Mouse (Mus musculus): Measurements from ENCODE around the gene Rpl32.

The Rpl32 gene

DNA sequence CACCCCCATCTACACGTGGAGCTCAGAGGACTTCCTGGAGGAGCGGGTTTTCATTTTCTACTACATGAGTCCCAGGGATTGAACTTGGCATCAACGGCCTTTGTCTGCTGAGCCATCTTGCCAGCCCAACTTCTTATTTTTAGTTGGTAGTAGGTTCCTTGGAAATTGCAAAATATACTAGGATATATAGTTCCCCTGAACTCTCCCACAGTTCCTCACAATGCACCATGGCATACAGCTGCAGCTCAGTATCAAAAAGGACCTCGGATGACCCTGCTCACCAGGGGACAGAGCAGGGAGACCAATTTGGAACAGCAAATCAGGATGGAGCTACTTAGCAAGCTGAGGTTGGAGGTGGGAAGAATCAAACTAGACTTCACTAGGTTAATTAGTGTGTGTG, 6.5 kb upstream of the Rpl32 start:
- no peak for DNase-seq (ENCODE audit: low spot score in 2 of 2)

DNA sequence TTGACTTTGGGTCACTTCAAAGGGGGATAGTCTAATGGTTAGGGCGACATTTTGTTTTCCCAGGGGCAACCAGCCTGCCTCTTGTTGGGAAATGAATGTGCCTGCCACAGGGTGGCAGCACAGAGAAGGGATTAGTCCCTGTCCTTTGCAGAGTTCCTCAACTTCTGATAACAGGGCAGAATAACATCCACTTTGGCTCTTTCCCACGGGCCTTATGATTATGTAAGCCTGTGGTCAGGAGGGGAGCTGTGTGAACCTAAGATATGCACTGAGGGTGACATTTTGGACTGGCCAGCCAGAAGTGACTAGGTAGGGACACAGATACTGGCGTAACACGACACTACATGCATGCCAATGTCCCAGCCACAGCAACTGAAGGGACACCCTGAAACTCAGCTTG, 5.6 kb upstream of the Rpl32 start:
- peak in 1 of 2 experiments; percentile 44 for DNase-seq (ENCODE audit: low spot score in 2 of 2)

DNA sequence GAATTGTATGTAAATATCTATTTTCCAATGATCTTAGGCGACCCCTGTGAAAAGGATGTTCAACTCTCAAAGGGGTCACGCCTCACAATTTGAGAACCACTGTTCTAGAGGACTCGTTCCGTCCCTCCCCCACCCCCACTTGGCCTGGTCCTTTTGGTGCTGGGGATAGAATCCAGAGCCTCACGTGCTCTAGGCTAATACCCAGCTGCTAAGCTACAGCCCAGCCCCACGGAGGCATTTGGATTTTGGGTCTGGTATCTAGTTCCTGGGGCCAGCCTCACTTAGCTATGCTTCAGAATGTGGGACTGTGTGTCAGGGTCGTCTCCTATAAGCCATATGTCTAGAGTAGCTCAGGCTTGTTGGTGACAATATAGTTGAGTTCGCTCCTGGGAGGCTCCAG, 3.1 kb upstream of the Rpl32 start:
- no peak for DNase-seq (ENCODE audit: low spot score in 2 of 2)

DNA sequence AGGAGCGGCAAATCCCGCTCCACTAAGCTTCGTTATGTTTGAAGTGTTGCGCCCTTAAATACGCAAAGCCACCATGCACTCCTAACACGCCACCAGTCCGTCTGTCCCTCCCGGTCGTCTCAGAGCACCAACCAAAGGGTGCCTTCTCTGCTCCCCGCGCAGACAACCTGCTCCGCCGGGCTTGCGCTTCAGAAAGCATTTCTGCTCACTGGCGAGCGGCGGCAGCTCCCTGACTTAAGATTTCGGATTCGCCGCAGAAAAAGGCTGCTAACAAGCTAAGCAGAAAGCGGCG, 405 bp downstream of the Rpl32 start:
- DNase-seq (ENCODE audit: low spot score in 2 of 2) = no peak

DNA sequence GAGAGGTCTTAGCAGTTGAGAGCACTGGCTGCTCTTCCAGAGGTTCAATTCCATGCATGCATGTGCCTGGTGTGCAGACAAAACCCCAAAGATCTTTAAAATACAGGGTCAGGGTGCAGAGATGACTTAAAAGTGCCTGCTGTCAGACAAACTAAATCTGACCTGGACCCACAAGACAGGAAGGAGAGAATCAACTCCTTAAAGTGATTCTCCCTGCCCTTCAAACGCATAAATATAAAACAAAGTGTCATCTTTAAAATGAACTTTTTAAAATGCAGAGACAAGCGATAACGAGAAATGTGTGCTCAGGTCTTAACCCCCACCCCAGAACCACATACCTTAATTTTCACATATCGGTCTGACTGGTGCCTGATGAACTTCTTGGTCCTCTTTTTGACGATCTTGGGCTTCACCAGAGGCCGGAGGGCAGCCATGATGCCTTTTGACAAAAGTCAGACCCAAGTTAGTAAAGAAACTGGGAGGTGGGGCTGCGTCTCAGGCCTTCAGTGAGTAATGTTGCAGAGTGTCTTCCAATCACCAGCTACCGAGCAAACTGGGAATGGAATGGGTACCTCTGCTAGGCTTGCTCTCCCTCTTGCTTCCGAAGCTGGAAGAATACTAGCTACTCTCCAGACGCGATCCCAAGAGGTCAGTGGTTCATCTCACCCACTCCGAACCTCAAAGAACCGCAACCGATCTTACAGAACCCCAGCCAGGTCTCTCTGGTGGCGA, 917 bp downstream of the Rpl32 start:
- DNase-seq (ENCODE audit: low spot score in 2 of 2) = no peak

DNA sequence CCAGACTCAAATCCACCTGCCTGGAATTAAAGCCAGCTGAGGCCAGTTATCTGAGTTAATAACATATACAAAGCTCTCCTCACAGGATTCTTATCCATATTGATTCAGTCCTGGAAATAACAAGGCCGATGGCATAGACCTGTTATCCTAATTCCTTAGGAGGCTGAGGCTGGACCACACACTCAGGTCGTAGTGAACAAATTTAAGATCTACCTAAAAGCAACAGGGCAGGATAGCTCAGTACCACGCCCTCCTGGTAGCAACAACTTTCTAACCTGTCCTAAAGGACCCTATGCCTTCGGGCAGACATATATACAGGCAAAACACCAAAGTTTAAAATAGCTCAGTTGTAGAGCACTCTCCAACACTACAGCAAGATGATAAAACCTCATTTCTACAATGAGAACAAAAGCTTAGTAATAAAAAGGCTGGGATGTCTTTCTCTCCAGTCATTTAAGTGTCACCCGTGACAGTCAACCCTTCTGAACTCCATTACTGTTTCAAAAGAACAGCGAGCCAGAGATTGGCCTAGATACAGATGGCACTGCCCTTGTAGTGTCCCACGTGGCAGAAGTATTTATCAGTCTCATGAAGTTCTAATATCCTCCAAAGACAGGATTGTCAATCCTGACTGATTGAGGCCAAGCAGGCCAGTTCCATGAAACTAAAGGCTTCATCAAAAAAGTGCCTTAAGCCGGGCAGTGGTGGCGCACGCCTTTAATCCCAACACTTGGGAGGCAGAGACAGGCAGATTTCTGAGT, 3.9 kb downstream of the Rpl32 start:
- no peak for DNase-seq (ENCODE audit: low spot score in 2 of 2)

DNA sequence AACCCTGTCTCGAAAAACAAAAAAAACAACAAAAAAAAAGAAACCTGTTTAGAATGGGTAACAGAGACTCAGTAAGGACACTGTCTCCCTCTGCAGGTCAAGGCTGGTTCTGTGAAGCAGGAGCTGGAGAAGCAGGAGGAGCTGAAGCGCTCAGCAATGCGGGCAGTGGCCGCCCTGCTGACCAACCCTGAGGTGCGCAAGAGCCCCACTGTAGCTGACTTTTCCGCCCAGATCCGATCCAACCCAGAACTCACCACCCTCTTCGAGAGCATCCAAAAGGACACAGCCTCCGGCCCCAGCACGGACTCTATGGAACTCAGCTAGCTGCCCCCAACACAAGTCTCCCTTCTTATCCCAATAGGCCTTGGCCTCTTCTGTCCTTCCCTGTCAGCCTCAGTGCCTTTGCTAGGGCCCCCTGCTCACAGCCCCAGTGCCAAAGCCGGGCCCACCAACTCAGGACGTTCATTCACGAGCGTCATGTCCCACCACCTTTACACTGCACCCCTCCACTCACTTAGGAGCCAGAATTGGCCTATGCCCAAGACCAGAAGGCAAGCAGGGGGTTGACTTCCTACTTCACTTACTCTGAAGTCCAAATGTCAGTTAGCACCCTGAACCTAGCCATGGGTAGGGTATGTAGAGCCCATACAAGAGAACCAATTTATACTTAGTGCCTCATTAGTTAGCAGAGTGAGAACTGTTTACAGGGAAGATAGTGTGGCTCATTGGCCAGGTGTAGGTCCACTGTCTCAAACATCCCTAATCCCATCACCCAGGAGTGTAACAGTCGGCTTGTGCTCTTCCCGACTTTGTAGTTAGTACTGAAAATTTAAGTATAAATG, 4.8 kb downstream of the Rpl32 start:
- DNase-seq (ENCODE audit: low spot score in 2 of 2) = peak; percentile 55 to 73

DNA sequence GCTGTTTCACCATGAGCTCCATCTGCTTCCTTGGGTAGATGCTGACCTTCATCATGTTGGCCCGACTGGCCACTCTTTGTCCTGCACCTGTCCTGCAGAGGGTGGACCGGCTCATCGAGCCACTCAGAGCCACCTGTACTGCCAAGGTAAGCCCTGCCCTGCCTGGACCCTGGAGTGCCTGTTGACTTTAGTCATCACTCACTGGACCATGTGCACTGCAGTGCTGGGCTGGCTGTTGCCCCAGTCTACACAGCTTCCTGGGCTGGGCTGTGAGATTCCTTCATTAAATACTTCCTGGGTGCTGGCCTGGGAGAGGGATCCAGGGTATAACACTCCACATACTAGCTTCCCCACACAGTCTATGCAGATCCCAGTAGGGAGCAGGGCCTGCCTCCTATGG, 6.7 kb downstream of the Rpl32 start:
- DNase-seq (ENCODE audit: low spot score in 2 of 2) = no peak

DNA sequence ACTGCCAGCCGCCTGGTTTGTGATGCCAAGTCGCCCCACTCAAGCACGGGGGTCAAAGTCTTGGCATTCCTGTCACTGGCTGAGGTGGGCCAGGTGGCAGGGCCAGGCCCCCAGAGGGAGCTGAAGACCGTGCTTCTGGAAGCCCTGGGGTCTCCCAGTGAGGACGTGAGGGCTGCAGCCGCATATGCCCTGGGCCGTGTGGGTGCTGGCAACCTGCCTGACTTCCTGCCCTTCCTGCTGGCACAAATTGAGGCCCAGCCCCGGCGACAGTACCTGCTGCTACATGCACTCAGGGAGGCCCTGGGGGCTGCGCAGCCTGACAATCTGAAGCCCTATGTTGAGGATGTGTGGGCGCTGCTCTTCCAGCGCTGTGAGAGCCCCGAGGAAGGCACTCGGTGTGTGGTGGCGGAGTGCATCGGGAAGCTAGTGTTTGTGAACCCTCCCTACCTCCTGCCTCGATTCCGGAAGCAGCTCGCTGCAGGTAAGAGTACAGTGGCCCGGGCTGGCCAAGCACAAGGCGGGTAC, 15.8 kb downstream of the Rpl32 start:
- no peak for DNase-seq (ENCODE audit: low spot score in 2 of 2)

DNA sequence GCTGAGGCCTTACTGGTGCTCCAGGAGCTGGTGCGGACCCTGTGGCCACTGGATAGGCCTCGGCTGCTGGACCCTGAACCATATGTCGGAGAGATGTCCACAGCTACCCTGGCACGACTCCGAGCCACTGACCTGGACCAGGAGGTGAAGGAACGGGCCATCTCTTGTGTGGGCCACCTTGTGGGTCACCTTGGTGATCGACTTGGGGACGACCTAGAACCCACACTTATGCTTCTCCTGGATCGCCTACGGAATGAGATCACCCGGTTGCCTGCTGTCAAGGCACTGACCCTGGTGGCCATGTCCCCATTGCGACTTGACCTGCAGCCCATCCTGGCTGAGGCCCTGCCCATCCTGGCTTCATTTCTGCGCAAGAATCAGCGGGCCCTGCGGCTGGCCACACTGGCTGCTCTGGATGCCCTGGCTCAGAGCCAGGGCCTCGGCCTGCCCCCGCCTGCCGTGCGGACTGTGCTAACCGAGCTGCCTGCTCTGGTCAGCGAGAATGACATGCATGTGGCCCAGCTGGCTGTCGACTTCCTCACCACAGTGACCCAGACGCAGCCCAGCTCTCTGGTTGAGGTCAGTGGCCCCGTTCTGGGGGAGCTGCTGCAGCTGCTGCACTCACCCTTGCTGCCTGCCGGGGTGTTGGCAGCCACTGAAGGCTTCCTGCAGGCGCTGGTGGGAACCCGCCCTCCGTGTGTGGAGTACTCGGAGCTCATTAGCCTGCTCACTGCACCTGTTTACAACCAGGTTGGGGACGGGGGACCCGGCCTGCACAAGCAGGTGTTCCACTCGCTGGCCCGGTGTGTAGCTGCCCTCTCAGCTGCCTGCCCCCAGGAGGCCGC, 16.5 kb downstream of the Rpl32 start:
- DNase-seq (ENCODE audit: low spot score in 2 of 2) = peak; percentile 26 to 31

DNA sequence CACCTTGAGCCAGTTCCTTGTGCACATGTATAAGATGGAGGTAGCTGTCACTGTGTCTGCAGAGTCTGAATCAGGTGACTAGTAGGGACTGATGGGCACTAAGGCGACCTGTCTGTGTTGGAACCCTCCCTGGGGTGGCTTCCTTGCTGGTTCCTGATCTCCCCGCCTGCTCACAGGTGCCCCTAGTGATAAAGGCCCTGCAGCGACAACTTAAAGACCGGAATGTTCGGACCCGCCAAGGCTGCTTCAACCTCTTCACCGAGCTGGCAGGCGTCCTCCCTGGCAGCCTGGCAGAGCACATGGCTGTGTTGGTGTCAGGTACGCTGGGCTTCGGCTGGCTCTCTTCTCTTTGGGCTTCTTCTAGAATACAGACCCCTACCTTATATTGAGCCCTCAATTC, 17.5 kb downstream of the Rpl32 start:
- no peak for DNase-seq (ENCODE audit: low spot score in 2 of 2)

DNA sequence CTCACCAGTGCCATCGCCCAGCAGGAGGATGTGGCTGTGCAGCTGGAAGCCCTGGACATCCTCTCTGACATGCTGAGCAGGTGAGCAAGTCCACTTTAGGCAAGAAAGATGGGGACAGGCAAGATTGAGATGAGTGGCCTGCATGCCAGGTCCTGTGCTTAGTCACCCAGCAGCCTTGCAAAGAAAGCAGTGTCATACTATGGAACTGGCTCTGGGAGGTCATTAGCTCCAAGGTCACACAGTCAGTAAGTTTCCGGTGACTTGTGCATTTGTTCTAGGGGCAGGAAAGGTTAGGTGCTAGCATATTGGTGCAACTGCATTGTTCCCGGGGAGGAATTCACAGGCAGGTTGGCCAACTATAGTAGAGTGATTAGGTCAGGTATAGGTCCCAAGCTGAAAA, 25.8 kb downstream of the Rpl32 start:
- no peak for DNase-seq (ENCODE audit: low spot score in 2 of 2)

DNA sequence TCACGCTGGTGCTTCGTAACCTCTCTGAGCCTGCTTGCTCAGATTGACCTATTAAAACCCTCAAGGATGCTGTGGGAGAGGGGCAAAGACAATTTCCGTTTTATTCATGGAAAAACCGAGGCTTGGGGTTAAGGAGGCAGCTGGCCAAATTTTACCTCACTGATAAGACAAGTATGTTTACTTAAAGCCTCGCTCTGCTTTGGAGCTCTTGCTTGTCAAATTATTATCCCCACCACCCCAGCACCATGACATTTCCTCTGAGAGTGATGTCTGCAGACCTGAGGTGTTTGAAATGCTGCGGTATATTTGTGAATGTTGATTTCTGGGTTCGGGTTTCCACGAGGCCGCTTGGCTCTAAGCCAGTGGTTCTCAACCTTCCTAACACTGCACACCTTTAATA, 32.2 kb downstream of the Rpl32 start:
- DNase-seq (ENCODE audit: low spot score in 2 of 2) = no peak

DNA sequence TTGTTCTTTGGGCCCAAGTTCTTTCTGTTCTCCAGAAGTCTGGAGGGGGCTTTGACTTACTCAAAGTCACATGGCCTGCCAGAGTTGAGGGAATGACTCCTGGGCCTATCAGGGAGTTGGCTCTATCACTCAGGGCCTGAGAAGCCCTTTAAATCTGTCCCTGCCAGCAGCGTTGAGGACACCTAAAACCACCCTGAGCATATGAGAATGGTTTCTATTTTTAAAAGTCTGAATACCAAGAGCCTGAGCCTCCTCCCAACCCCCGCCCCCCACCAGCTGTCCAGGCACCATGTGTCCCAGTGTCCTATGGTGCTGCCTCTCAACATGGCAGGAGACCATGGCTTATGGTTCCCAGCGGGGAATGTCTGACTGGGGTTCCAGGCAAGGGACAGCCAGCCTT, 32.7 kb downstream of the Rpl32 start:
- no peak for DNase-seq (ENCODE audit: low spot score in 2 of 2)

DNA sequence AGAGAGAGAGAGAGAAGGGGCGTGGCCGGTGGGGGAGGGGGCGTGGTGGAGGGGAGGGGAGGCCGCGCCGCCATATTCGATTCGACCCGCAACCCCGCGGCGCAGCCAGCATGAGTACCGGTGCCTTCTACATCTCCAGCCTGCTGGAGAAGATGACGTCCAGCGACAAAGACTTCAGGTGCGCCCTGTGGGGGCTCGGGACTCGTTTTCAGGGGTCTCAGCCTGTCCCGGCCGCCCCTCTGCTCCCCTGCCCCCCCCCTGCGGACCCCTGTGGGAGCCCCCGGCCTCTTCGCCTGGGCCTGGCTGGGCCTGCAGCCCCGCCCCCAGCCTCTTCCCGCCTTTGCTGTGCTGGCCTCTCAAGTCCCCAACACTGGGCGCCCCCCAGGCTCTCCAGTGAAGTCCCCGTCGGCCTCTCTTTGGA, 34.0 kb downstream of the Rpl32 start, which contains the start of gene Cand2:
Gene Cand2 (plus strand): TSS at position 38 of the 421 bp plus-strand sequence.
- peak in 1 of 2 experiments; percentile 36 for DNase-seq (ENCODE audit: low spot score in 2 of 2)

DNA sequence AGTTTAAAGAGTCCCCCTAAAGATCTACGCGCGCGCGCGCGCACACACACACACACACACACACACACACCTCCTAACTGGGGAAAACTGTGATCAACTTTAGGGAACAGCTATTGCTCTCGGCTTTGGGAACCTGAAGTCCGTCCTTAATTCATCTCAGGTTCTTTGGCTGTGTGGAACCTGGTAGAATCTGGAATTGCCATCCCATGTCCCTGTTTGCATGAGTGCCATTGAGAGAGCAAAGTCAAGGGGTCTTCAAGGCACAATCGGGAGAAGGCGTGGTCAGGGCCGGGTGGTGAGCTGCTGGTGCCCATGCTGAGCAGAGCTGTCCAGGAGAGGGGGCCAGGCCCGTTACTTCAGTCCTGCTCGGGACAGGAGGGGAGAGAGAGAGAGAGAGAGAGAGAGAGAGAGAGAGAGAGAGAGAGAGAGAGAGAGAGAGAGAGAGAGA, 34.6 kb downstream of the Rpl32 start:
- no peak for DNase-seq (ENCODE audit: low spot score in 2 of 2)

DNA sequence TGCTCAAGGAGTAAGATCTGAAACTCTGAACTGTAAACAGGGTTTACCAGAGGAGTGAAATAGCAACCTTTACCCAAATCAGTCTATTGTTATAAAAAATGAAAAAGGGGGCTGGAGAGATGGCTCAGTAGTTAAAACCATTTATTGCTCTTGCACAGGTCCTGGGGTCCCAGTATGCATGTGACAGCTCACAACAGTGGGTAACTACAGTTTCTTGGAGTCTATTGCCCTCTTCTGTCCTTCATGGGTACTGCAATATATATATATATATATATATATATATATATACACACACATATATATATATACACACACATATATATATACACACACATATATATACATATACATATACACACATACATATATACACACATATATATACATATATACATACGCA, 35.9 kb downstream of the Rpl32 start:
- DNase-seq (ENCODE audit: low spot score in 2 of 2) = no peak

DNA sequence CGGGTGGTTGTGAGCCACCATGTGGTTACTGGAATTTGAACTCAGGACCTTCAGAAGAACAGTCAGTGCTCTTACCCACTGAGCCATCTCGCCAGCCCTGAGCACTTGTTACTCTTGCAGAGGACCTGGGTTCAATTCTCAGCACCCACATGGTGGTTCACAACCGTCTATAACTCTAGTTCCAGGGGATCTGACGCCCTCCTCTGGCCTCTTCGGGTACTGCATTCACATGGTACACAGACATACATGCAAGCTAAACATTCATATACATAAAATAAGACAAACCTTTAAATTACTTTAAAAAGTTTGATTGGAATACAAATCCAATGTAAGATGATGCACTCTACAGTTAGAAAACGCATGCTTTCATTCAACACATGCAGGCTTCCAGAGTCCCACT, 36.3 kb downstream of the Rpl32 start:
- DNase-seq (ENCODE audit: low spot score in 2 of 2) = no peak

DNA sequence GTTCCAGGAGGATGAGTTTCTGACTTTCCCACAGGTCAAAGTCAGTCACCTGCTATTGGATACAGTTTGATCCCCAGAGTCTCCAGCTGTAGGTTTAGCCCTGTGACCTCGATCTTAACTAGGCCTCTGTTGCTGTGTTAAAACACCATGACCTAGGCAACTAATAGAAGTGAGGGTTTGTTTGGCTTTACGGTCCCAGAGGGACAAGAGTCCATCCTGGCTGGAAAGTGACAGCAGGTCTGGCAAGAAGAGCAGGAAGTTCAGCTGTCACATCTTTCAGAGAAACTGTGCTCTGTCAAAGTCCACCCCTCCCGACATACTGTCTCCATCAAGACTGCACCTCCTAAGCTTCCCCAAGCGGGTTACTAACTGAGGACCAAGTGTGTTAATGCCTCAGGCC, 37.7 kb downstream of the Rpl32 start:
- DNase-seq (ENCODE audit: low spot score in 2 of 2) = no peak

DNA sequence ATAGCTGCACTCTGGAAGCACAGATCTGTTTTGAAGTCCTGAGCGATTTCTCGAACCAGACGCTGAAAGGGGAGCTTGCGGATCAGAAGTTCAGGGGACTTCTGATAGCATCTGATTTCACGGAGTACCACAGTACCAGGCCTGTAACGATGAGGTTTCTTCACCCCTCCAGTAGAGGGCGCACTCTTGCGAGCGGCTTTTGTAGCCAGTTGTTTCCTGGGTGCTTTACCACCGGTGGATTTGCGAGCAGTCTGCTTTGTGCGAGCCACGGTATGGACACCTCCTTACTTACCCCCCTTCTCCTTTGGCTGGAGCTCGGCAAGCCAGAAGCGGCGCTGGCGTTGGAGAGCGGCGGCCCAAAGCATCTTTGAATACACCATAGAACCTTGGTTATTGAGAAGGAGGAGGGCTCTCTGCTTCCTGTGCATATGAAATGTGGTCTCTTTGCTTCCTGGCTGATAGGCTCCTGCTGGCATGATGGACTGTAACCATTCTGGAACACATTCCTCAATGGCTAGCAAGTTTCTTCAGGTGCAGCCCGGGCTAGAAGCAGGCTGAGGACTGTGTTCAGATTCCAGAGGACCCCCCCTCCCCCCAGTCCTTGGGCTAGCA, 38.4 kb downstream of the Rpl32 start:
- DNase-seq (ENCODE audit: low spot score in 2 of 2) = no peak

DNA sequence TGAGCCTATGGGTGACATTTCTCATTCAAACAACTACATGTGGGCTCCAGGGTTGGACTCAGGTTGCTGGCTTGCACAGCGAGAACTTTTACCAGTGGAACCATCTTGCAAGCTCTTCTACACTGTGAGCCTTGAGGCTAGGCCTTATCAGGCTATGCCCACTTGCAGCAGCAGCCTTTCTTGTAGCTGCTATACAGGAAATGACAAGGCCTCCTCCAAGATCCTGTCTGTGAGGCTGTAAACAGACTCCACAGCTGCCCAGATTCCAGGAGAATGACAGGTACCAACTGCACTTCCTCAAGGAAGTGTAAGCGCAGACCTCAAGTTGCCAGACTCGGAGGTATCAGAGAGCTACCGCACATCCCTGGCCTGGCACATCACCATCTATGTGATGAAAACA, 40.3 kb downstream of the Rpl32 start:
- DNase-seq (ENCODE audit: low spot score in 2 of 2) = no peak
